Comparison of ENCODE assay signal across 27 mouse cellular contexts in genomic region chr10:44826271-44826670, GRCm38 (mm10).
DNase-seq lines count a peak whose midpoint lies in the region; ATAC-seq and TF ChIP-seq lines count a peak whose summit lies in the region.
"Had no signal": no experiment of that assay in that cellular context is flagged by ENCODE, and none has a peak within 500 bp of the region (broad histone marks: within the 10 kb centered on the region; RNA-seq: fewer than 3 reads in every experiment).

No protein-coding gene starts in this region.

- H3K4me3 ChIP-seq in limb, embryonic 14.5 days (replicated peaks; ENCODE audit: low read length), result no peak overlapping the region
- no peak overlapping the region for H3K4me3 ChIP-seq in limb, embryonic 10.5 days
- H3K4me3 ChIP-seq in lung, postnatal 0 days (ENCODE audit: low read depth, low read length), result no peak overlapping the region
- H3K4me3 ChIP-seq: embryonic facial prominence, embryonic 12.5 days; embryonic facial prominence, embryonic 15.5 days; forebrain, embryonic 12.5 days; gastrocnemius, adult 2 months; heart, adult 2 months; heart, embryonic 10.5 days; heart, embryonic 13.5 days; hindbrain, embryonic 12.5 days; hindbrain, embryonic 15.5 days had no signal

- no peak for TF ChIP-seq POLR2A in limb, embryonic 14.5 days (IDR thresholded peaks at IDR 0.05; ENCODE audit: borderline replicate concordance, extremely low read depth, insufficient read depth, insufficient read length)

- no peaks in the 10 kb centered on the region for H3K9me3 ChIP-seq in limb, embryonic 14.5 days (ENCODE audit: control insufficient read depth, low read length)
- no peaks in the 10 kb centered on the region for H3K9me3 ChIP-seq in limb, embryonic 10.5 days (replicated peaks)
- no peaks in the 10 kb centered on the region for H3K9me3 ChIP-seq in lung, postnatal 0 days (ENCODE audit: low read length)
- H3K9me3 ChIP-seq: embryonic facial prominence, embryonic 12.5 days; embryonic facial prominence, embryonic 15.5 days; forebrain, embryonic 12.5 days; G1E; heart, embryonic 10.5 days; heart, embryonic 13.5 days; hindbrain, embryonic 12.5 days; hindbrain, embryonic 15.5 days had no signal

- 0 out of 2 replicates have a peak, but pooled peaks cover 3% of the 10 kb centered on the region for H3K27me3 ChIP-seq in limb, embryonic 14.5 days (ENCODE audit: control insufficient read depth, insufficient read depth, low read length)
- H3K27me3 ChIP-seq in limb, embryonic 10.5 days (ENCODE audit: low read depth, poor library complexity, severe bottlenecking), result no peaks in the 10 kb centered on the region
- no peaks in the 10 kb centered on the region for H3K27me3 ChIP-seq in lung, postnatal 0 days (replicated peaks; ENCODE audit: insufficient read depth, low read length)
- H3K27me3 ChIP-seq: embryonic facial prominence, embryonic 12.5 days; embryonic facial prominence, embryonic 15.5 days; forebrain, embryonic 12.5 days; heart, embryonic 13.5 days; hindbrain, embryonic 12.5 days; hindbrain, embryonic 15.5 days; Patski had no signal

- TF ChIP-seq EP300 in lung, postnatal 0 days (IDR thresholded peaks at IDR 0.05), result no peak

- 69% methylated on average over 3 of the region's 3 CpGs for WGBS in limb, embryonic 14.5 days
- 88% methylated on average over 3 of the region's 3 CpGs for WGBS in limb, embryonic 10.5 days
- 44% methylated on average over 3 of the region's 3 CpGs for WGBS in lung, postnatal 0 days

- ATAC-seq in limb, embryonic 14.5 days (ENCODE audit: low FRiP score, low read depth), result no peak
- no peak for ATAC-seq in lung, postnatal 0 days
- ATAC-seq: forebrain, postnatal 0 days; Patski had no signal

- H3K27ac ChIP-seq in limb, embryonic 14.5 days (replicated peaks; ENCODE audit: low read depth, low read length), result no peak overlapping the region
- H3K27ac ChIP-seq in limb, embryonic 10.5 days, result no peak overlapping the region
- H3K27ac ChIP-seq in lung, postnatal 0 days (ENCODE audit: low read length), result no peak overlapping the region
- H3K27ac ChIP-seq: embryonic facial prominence, embryonic 12.5 days; embryonic facial prominence, embryonic 15.5 days; forebrain, embryonic 12.5 days; gastrocnemius, adult 2 months; heart, adult 2 months; heart, embryonic 10.5 days; heart, embryonic 13.5 days; hindbrain, embryonic 12.5 days; hindbrain, embryonic 15.5 days had no signal

- no peak overlapping the region for H3K4me2 ChIP-seq in limb, embryonic 14.5 days (replicated peaks; ENCODE audit: low read depth, low read length, severe bottlenecking)
- no peak overlapping the region for H3K4me2 ChIP-seq in lung, postnatal 0 days (replicated peaks; ENCODE audit: low read depth, low read length)
- H3K4me2 ChIP-seq: embryonic facial prominence, embryonic 12.5 days; embryonic facial prominence, embryonic 15.5 days; forebrain, embryonic 12.5 days; heart, embryonic 13.5 days; hindbrain, embryonic 12.5 days; hindbrain, embryonic 15.5 days had no signal

- DNase-seq in limb, embryonic 14.5 days (ENCODE audit: low spot score), result peak; percentile 10
- DNase-seq in limb, embryonic 10.5 days (ENCODE audit: low spot score), result no peak
- DNase-seq in lung, postnatal 0 days (ENCODE audit: low spot score), result peak; percentile 12
- no peak for DNase-seq in lung, postnatal 10 days
- peak; percentile 63 for DNase-seq in fat pad, adult 2 months (ENCODE audit: extremely low read depth, low read depth, low spot score)
- DNase-seq in heart, postnatal 4 days, result no peak
- DNase-seq: adrenal gland, postnatal 10 days; adrenal gland, postnatal 36 days; B cell, adult 2 months; cerebellum, adult 11 months; cerebellum, adult 2 months; cerebellum, adult 9-11 months; cerebellum, postnatal 25 days; forebrain, postnatal 0 days; gastrocnemius, adult 2 months; gastrocnemius, postnatal 14 days; heart, adult 2 months; heart, postnatal 14 days had no signal

- no peaks in the 10 kb centered on the region for H3K36me3 ChIP-seq in limb, embryonic 14.5 days (ENCODE audit: control insufficient read depth, insufficient read depth, low read length)
- no peaks in the 10 kb centered on the region for H3K36me3 ChIP-seq in limb, embryonic 10.5 days
- no peaks in the 10 kb centered on the region for H3K36me3 ChIP-seq in lung, postnatal 0 days (ENCODE audit: insufficient read depth, low read length)
- H3K36me3 ChIP-seq: embryonic facial prominence, embryonic 12.5 days; embryonic facial prominence, embryonic 15.5 days; forebrain, embryonic 12.5 days; G1E; heart, embryonic 10.5 days; heart, embryonic 13.5 days; hindbrain, embryonic 12.5 days; hindbrain, embryonic 15.5 days had no signal

- no peak overlapping the region for H3K9ac ChIP-seq in limb, embryonic 14.5 days (ENCODE audit: low read depth, low read length, severe bottlenecking)
- H3K9ac ChIP-seq in lung, postnatal 0 days (replicated peaks; ENCODE audit: low read depth), result no peak overlapping the region
- H3K9ac ChIP-seq: embryonic facial prominence, embryonic 12.5 days; embryonic facial prominence, embryonic 15.5 days; forebrain, embryonic 12.5 days; forebrain, postnatal 0 days; heart, embryonic 13.5 days; hindbrain, embryonic 12.5 days; hindbrain, embryonic 15.5 days had no signal

- no peak for TF ChIP-seq CTCF in lung, postnatal 0 days (IDR thresholded peaks at IDR 0.05)

- H3K4me1 ChIP-seq in limb, embryonic 14.5 days (ENCODE audit: control insufficient read depth, insufficient read depth, low read length), result no peaks in the 10 kb centered on the region
- H3K4me1 ChIP-seq in limb, embryonic 10.5 days, result no peaks in the 10 kb centered on the region
- no peaks in the 10 kb centered on the region for H3K4me1 ChIP-seq in lung, postnatal 0 days (ENCODE audit: insufficient read depth, low read depth, low read length)
- H3K4me1 ChIP-seq: embryonic facial prominence, embryonic 12.5 days; embryonic facial prominence, embryonic 15.5 days; forebrain, embryonic 12.5 days; heart, embryonic 10.5 days; heart, embryonic 13.5 days; hindbrain, embryonic 12.5 days; hindbrain, embryonic 15.5 days had no signal

Comparison
In these comparisons a context has a peak if more than half of its experiments do, and no peak if none do; other contexts are left out.
1. DNase-seq: peak in limb, embryonic 14.5 days (single experiment), lung, postnatal 0 days (single experiment) and fat pad, adult 2 months (single experiment); none in limb, embryonic 10.5 days (single experiment), lung, postnatal 10 days (single experiment) and heart, postnatal 4 days (single experiment).